Mouse (Mus musculus): ENCODE data around the gene Fcgbp.

DNA sequence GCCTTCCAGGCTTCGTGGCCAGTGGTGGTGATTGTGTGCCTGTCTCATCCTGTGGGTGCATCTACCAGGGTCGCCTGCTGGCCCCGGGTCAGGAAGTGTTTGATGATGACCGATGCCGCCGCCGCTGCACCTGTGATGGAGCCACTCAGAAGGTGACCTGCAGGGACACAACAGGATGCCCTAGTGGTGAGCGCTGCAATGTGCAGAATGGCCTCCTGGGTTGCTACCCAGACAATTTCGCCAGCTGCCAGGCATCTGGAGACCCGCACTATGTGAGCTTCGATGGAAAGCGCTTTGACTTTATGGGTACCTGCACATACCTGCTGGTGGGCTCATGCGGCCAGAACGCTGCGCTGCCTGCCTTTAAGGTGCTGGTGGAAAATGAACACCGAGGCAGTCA, 15.2 kb downstream of the Fcgbp start:
- TF ChIP-seq EP300 (IDR thresholded peaks at IDR 0.05; ENCODE audit: insufficient read depth, low read depth, low read length) = no peak
- no peak for TF ChIP-seq CTCF (IDR thresholded peaks at IDR 0.05; ENCODE audit: low read depth, low read length)
- no peak for TF ChIP-seq POLR2A (IDR thresholded peaks at IDR 0.05; ENCODE audit: insufficient read depth, low read length)
